Mouse (Mus musculus) liver, adult 2 months (tissue): ENCODE measurements around the gene Fam161b. TPM values are rescaled to one million over a fixed set of nuclear protein-coding genes. Genes with fewer than 3 reads are reported as not detected.
"Not testable (repeated sequence)": the region's sequence is repeated elsewhere in the genome, so short reads cannot be mapped to it uniquely, and the experiment has no call there.

ENCODE experiments used
- DNase-seq: peaks from one replicate; pipeline ENCODE4 v3.0.0-alpha.2; 2011; ENCODE audit warnings: low read depth, low spot score; ENCODE audit errors: extremely low read depth
- H3K27ac ChIP-seq: fragments of 200-500 bp; replicated peaks from 2 replicates; pipeline ENCODE4 v1.5.1; 2012; ENCODE audit warnings: low read depth, mild to moderate bottlenecking, control low read depth, inconsistent platforms, low read length; ENCODE audit not compliant: insufficient read depth
- H3K27me3 ChIP-seq: fragments of 200-500 bp; 2 replicates; pipeline ENCODE4 v1.6.1; 2012; ENCODE audit warnings: mild to moderate bottlenecking, moderate library complexity, low read length, inconsistent platforms; ENCODE audit not compliant: control insufficient read depth, insufficient read depth
- H3K36me3 ChIP-seq: fragments of 200-500 bp; 2 replicates; pipeline ENCODE4 v1.6.1; 2012; ENCODE audit warnings: low read length, inconsistent platforms; ENCODE audit not compliant: control insufficient read depth, insufficient read depth
- H3K4me1 ChIP-seq: fragments of 200-500 bp; 2 replicates; pipeline ENCODE4 v1.6.1; 2011; ENCODE audit warnings: low read length; ENCODE audit not compliant: control insufficient read depth, insufficient read depth
- H3K4me3 ChIP-seq: fragments of 200-500 bp; 2 replicates; pipeline ENCODE4 v1.5.1; 2011; ENCODE audit warnings: low read depth, mild to moderate bottlenecking, control low read depth, low read length, moderate library complexity; ENCODE audit not compliant: insufficient read depth
- H3K79me2 ChIP-seq: fragments of 200-500 bp; 2 replicates; pipeline ENCODE4 v1.6.1; 2012; ENCODE audit warnings: inconsistent platforms, mild to moderate bottlenecking, low read length, moderate library complexity; ENCODE audit not compliant: control insufficient read depth, insufficient read depth
- H3K9ac ChIP-seq: fragments of 200-500 bp; 2 replicates; pipeline ENCODE4 v1.6.1; 2012; ENCODE audit warnings: low read depth, mild to moderate bottlenecking, control low read depth, inconsistent platforms, low read length
- CTCF ChIP-seq: fragments of 200-500 bp; IDR thresholded peaks from 2 replicates; pipeline ENCODE4 v1.5.1; 2011; ENCODE audit warnings: low read depth, low read length, control low read depth
- POLR2A ChIP-seq: fragments of 200-500 bp; IDR thresholded peaks from 2 replicates; pipeline ENCODE4 v1.6.1; 2011; ENCODE audit warnings: low read length, control low read depth; ENCODE audit not compliant: insufficient read depth; ENCODE audit errors: extremely low read depth
- whole genome bisulfite sequencing: fragments of 180-500 bp; shearing (Covaris S2); methylation state at CpG from one replicate; pipeline ENCODE4 v1.1.7; 2018; 5-methylcytosine and 5-hydroxymethylcytosine counted together
- polyA plus RNA-seq: library from polyadenylated mRNA; depleted of rRNA; stranded (reverse); fragments of >200 nt; gene quantifications from 2 replicates; pipeline ENCODE4 v1.2.3, GENCODE M21; 2012
- total RNA-seq: library from RNA; depleted of rRNA; stranded (reverse); fragments of >200 nt; gene quantifications from 2 replicates; pipeline ENCODE4 v1.2.3, GENCODE M21; 2014

The Fam161b gene
- total and polyA plus RNA-seq, 2 experiments = 0.09 to 0.15 TPM

- Histone ChIP-seq H3K4me3 (no peak overlapping the region), H3K9ac (no peak overlapping the region), H3K27me3 (no peaks in the 10 kb centered on the region), H3K27ac (no peak overlapping the region), H3K36me3 (peaks cover 33% of the 10 kb centered on the region; the same call in 1 of the 2 replicates), H3K79me2 (peaks cover 3% of the 10 kb centered on the region; the same call in 1 of the 2 replicates), H3K4me1 (no peaks in the 10 kb centered on the region)
- 62% methylated on average over 5 of the region's 5 CpGs for WGBS
- DNase-seq = peak; percentile 52
- TF ChIP-seq CTCF (no peak), POLR2A (no peak)
Observed at GRCm38 (mm10) chr12:84371647-84372046, 10.0 kb upstream of the Fam161b start.

- H3K36me3 ChIP-seq = peaks cover 10% of the 10 kb centered on the region; the same call in 1 of the 2 replicates
- no peak for TF ChIP-seq POLR2A
- no peak for TF ChIP-seq CTCF
- H3K79me2 ChIP-seq = peaks cover 16% of the 10 kb centered on the region; the same call in 1 of the 2 replicates
- H3K9ac ChIP-seq = no peak overlapping the region
- H3K27ac ChIP-seq = no peak overlapping the region
- no peak overlapping the region for H3K4me3 ChIP-seq
- H3K27me3 ChIP-seq = no peaks in the 10 kb centered on the region
- 71% methylated on average over 9 of the region's 9 CpGs for WGBS
- 0 out of 2 replicates have a peak, but pooled peaks cover 2% of the 10 kb centered on the region for H3K4me1 ChIP-seq
- no peak for DNase-seq
Observed at GRCm38 (mm10) chr12:84366971-84367370, 5.3 kb upstream of the Fam161b start.

- Histone ChIP-seq H3K27ac (no peak overlapping the region), H3K79me2 (peaks cover 16% of the 10 kb centered on the region; the same call in 1 of the 2 replicates), H3K4me3 (no peak overlapping the region), H3K4me1 (0 out of 2 replicates have a peak, but pooled peaks cover 2% of the 10 kb centered on the region), H3K9ac (no peak overlapping the region), H3K36me3 (peaks cover 5% of the 10 kb centered on the region; the same call in 1 of the 2 replicates), H3K27me3 (no peaks in the 10 kb centered on the region)
- TF ChIP-seq CTCF (no peak), POLR2A (no peak)
- 90% methylated on average over 6 of the region's 6 CpGs for WGBS
- no peak for DNase-seq
Observed at GRCm38 (mm10) chr12:84365137-84365536, 3.5 kb upstream of the Fam161b start.

GRCm38 (mm10) chr12:84364291-84364690 is 2.7 kb upstream of the Fam161b start:
- Histone ChIP-seq H3K4me1 (0 out of 2 replicates have a peak, but pooled peaks cover 2% of the 10 kb centered on the region), H3K4me3 (no peak overlapping the region), H3K79me2 (peaks cover 16% of the 10 kb centered on the region; the same call in 1 of the 2 replicates), H3K27me3 (no peaks in the 10 kb centered on the region), H3K27ac (no peak overlapping the region), H3K36me3 (peaks cover 5% of the 10 kb centered on the region; the same call in 1 of the 2 replicates), H3K9ac (no peak overlapping the region)
- no peak for TF ChIP-seq CTCF
- no peak for TF ChIP-seq POLR2A
- no peak for DNase-seq
- 80% methylated on average over 9 of the region's 9 CpGs for WGBS

GRCm38 (mm10) chr12:84362872-84363271 is 1.2 kb upstream of the Fam161b start:
- Histone ChIP-seq H3K27ac (no peak overlapping the region), H3K79me2 (peaks cover 16% of the 10 kb centered on the region; the same call in 1 of the 2 replicates), H3K9ac (no peak overlapping the region), H3K4me1 (0 out of 2 replicates have a peak, but pooled peaks cover 2% of the 10 kb centered on the region), H3K4me3 (peak overlapping the region; percentile 93; the same call in 1 of the 2 replicates), H3K36me3 (no peaks in the 10 kb centered on the region), H3K27me3 (no peaks in the 10 kb centered on the region)
- DNase-seq = peak; percentile 66
- TF ChIP-seq CTCF (no peak), POLR2A (no peak)
- 7% methylated on average over 2 of the region's 2 CpGs for WGBS

GRCm38 (mm10) chr12:84358699-84359098 is 2.9 kb downstream of the Fam161b start:
- H3K4me1 ChIP-seq = not testable (repeated sequence)

More at GRCm38 (mm10) chr12:84358699-84359098, 2.9 kb downstream of the Fam161b start:
- WGBS = 87% methylated on average over 2 of the region's 2 CpGs
- H3K9ac ChIP-seq, H3K27ac ChIP-seq, H3K27me3 ChIP-seq, DNase-seq, H3K36me3 ChIP-seq, H3K4me3 ChIP-seq, H3K79me2 ChIP-seq: not testable (repeated sequence)
